Mouse (Mus musculus) midbrain, embryonic 10.5 days (tissue): Measurements from ENCODE around the gene Ttc39a. TPM values are rescaled to one million over a fixed set of nuclear protein-coding genes. Genes with fewer than 3 reads are reported as not detected.
"Not testable (repeated sequence)": the region's sequence is repeated elsewhere in the genome, so short reads cannot be mapped to it uniquely, and the experiment has no call there.

Experiments used
- DNase-seq: peaks from one replicate; pipeline ENCODE4 v3.0.0-alpha.2; 2017; ENCODE audit warnings: low spot score
- H3K27ac ChIP-seq: fragments of 300-500 bp; sonication (generic); replicated peaks from 2 replicates; pipeline ENCODE4 v1.5.1; 2016; ENCODE audit warnings: mild to moderate bottlenecking
- H3K27me3 ChIP-seq: fragments of 300-500 bp; sonication (generic); 2 replicates; pipeline ENCODE4 v1.6.1; 2016; ENCODE audit warnings: low read depth, mild to moderate bottlenecking; ENCODE audit not compliant: poor library complexity, severe bottlenecking
- H3K36me3 ChIP-seq: fragments of 300-500 bp; sonication (generic); 2 replicates; pipeline ENCODE4 v1.6.1; 2016; ENCODE audit warnings: mild to moderate bottlenecking, moderate library complexity
- H3K4me1 ChIP-seq: fragments of 300-500 bp; sonication (generic); 2 replicates; pipeline ENCODE4 v1.6.1; 2016
- H3K4me3 ChIP-seq: fragments of 300-500 bp; sonication (generic); 2 replicates; pipeline ENCODE4 v1.5.1; 2016; ENCODE audit warnings: mild to moderate bottlenecking, moderate library complexity
- H3K9me3 ChIP-seq: fragments of 300-500 bp; sonication (generic); replicated peaks from 2 replicates; pipeline ENCODE4 v1.6.1; 2016; ENCODE audit warnings: mild to moderate bottlenecking
- WGBS: fragments of 180-500 bp; shearing (Covaris S2); methylation state at CpG from one replicate; pipeline ENCODE4 v1.1.7; 2016; 5-methylcytosine and 5-hydroxymethylcytosine counted together
- polyA plus RNA-seq: library from polyadenylated mRNA; unstranded; fragments of >200 nt; fragmentation: Nextera tagmentation; extraction: Ambion mirVana; gene quantifications from 2 replicates; pipeline ENCODE4 v1.2.1, GENCODE M21; 2016

The Ttc39a gene
- polyA plus RNA-seq = 2.4 and 2.9 TPM in 2 replicates

DNA sequence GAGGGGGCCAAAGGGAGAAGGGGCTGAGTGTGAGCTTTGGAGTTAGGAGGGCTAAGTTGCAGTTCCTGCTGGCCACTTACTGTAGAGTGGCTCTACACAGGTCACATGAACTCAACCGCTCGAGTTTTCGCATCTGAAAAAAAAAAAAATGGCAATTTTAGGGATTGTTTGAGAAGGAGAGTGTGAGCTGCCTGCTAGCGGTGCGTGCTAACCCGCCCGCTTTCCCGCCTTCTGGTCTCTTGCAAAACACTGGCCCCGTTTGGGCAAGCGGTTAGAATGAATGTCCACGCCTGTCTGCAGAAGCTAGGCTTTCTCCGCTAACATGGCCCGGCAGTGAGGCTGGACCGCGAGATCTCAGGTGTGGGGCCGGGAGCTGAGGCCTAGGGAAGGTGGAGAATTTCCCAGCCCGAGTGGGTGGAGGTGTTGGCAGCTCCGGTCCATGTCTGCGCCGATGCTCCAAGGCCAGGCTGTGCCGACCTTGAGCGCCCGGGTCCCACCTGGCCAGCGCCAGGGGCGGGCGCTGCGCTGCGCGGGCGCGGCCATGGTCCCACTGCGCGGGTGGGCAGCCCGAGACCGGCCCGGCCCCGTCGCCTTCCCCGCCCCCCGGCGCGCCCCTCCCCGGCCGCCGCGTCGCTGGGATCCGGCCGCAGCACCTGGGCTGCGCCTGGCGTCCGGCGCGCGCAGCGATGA, at the start of gene Ttc39a:
TSS of gene Ttc39a (plus strand) at position 138 of the 690 bp plus-strand sequence.
- Histone ChIP-seq H3K4me1 (peaks cover 26% of the 10 kb centered on the region), H3K27ac (peak within 1 kb of the TSS; percentile 81), H3K4me3 (peak within 1 kb of the TSS; percentile 72), H3K27me3 (peaks cover 35% of the 10 kb centered on the region), H3K36me3 (no peaks in the 10 kb centered on the region), H3K9me3 (no peaks in the 10 kb centered on the region)
- DNase-seq = peak; percentile 67
- WGBS = 2% methylated on average over 56 of the region's 56 CpGs

DNA sequence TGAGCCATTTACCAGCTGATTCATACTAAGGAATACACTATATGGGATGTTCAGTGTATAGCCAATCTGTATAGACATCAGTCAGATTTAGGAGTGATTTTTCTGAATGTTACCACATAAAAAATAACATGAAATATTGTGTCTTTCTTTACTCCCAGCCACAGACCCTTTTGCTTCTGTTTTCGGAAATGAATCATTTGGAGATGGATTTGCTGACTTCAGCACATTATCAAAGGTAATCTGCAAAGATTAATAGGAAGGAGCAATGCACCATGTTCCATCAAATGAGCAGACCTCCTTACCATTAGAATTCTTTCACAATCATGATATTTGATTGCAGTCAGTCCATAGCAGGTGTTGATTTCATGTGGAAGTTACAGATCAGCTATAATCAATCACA, 28.3 kb upstream of the Ttc39a start:
- H3K36me3 ChIP-seq = peaks cover 18% of the 10 kb centered on the region
- peaks cover 4% of the 10 kb centered on the region; the same call in 1 of the 2 replicates for H3K4me1 ChIP-seq
- H3K27ac ChIP-seq = no peak overlapping the region
- 90% methylated on average over 1 of the region's 1 CpGs for WGBS
- H3K27me3 ChIP-seq = no peaks in the 10 kb centered on the region
- no peak overlapping the region for H3K4me3 ChIP-seq
- H3K9me3 ChIP-seq = no peaks in the 10 kb centered on the region
- no peak for DNase-seq

DNA sequence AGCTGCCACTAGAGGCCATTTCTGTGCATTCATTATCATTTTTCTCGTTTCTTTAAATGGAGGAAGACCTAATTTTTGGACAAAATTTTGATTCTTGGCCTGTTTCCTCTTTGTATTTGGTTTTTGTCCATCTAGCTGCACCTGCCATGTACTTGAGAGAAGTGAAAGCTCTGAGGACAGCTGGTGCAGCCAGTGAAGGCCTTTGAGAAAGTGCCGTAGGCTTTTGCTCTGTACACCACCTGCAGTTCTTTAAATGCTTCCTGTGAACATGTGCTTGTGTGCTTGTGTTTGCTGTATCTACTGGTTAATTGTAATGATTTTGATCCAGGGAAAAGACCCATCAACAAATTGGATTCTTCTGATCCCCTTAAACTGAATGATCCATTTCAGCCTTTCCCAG, 24.0 kb upstream of the Ttc39a start:
- no peak for DNase-seq
- Histone ChIP-seq H3K27ac (no peak overlapping the region), H3K27me3 (no peaks in the 10 kb centered on the region), H3K9me3 (no peaks in the 10 kb centered on the region), H3K4me1 (peaks cover 12% of the 10 kb centered on the region), H3K4me3 (no peak overlapping the region), H3K36me3 (peaks cover 15% of the 10 kb centered on the region)
- 91% methylated on average over 2 of the region's 2 CpGs for WGBS

DNA sequence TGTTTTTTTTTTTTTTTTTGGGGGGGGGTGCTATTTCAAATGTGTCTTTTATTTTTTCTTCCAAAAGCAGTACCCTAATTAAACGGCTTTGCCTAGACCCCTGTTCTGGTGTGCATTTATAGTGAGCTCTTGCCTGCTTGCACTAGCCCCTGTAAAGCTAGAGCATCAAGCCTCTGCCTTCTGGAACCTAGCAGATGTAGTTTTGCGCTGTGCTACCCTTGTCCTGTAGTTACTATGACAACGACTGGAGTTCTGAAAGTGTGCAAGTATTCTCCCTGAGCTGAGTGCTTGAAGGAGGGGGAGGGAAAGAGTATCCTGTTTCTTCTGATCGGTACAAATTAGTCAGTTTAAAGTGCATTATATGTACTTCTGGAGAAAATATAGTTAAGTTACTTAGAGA, 20.8 kb upstream of the Ttc39a start:
- 41% methylated on average over 4 of the region's 4 CpGs for WGBS
- no peak overlapping the region for H3K27ac ChIP-seq
- no peaks in the 10 kb centered on the region for H3K9me3 ChIP-seq
- no peak overlapping the region for H3K4me3 ChIP-seq
- DNase-seq = peak; percentile 20
- no peaks in the 10 kb centered on the region for H3K36me3 ChIP-seq
- peaks cover 12% of the 10 kb centered on the region for H3K4me1 ChIP-seq
- H3K27me3 ChIP-seq = no peaks in the 10 kb centered on the region

DNA sequence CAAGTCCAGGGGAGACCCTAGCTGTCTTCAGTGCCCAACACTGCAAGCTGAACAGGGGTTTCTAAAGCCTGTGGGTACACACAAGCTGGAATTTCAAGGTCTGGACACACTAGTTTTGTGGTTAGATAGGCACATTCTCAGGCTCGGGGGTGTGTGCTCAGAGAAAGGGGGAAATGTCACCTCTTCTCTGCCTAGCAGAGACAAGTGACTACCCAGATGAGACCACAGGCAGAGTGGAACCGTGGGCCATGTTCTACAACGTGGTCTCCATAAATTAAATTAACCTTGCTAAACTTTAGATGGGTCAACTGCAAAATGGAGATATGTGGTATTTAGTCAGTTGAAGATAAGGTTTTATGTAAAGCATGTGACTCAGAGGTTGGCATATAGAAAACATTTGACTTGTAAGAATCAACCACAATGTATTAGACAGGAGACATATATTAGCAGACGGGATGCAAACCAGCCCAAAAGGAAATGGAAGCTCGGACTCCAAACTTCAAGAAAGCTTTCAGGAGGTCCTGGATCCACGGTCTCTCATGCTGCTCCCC, 13.1 kb upstream of the Ttc39a start:
- 86% methylated on average over 6 of the region's 6 CpGs for WGBS
- H3K4me3 ChIP-seq = no peak overlapping the region
- no peak overlapping the region for H3K27ac ChIP-seq
- H3K27me3 ChIP-seq = peaks cover 15% of the 10 kb centered on the region
- H3K36me3 ChIP-seq = no peaks in the 10 kb centered on the region
- no peak for DNase-seq
- peaks cover 9% of the 10 kb centered on the region for H3K4me1 ChIP-seq
- H3K9me3 ChIP-seq = no peaks in the 10 kb centered on the region

DNA sequence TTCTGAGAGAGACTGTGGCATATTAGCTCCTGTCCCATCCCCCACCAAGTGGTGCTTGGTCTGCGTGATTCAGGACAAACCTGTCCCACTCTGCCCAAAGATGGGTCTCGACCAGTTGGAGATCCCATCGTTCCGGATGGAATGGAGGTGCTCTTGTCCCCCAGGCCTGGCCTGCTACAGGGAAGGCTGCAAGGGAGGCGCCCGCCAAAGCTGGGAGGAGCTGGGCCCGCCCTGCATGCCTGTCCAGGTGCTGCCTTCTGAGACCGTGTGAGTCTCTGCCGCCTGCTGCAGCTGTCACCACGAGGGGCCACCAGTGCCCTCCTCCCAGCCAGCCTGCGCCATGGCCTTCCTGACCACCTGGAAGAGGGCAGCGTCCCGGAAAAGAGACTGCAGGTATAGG, 12.5 kb upstream of the Ttc39a start:
- H3K36me3 ChIP-seq = no peaks in the 10 kb centered on the region
- no peak for DNase-seq
- H3K27ac ChIP-seq = peak overlapping the region; percentile 14; the same call in 1 of the 2 replicates
- peaks cover 9% of the 10 kb centered on the region for H3K4me1 ChIP-seq
- H3K27me3 ChIP-seq = peaks cover 15% of the 10 kb centered on the region
- H3K9me3 ChIP-seq = no peaks in the 10 kb centered on the region
- 0 out of 2 replicates have a peak overlapping the region, but pooled peaks have one; percentile 14 for H3K4me3 ChIP-seq
- WGBS = 13% methylated on average over 13 of the region's 13 CpGs

DNA sequence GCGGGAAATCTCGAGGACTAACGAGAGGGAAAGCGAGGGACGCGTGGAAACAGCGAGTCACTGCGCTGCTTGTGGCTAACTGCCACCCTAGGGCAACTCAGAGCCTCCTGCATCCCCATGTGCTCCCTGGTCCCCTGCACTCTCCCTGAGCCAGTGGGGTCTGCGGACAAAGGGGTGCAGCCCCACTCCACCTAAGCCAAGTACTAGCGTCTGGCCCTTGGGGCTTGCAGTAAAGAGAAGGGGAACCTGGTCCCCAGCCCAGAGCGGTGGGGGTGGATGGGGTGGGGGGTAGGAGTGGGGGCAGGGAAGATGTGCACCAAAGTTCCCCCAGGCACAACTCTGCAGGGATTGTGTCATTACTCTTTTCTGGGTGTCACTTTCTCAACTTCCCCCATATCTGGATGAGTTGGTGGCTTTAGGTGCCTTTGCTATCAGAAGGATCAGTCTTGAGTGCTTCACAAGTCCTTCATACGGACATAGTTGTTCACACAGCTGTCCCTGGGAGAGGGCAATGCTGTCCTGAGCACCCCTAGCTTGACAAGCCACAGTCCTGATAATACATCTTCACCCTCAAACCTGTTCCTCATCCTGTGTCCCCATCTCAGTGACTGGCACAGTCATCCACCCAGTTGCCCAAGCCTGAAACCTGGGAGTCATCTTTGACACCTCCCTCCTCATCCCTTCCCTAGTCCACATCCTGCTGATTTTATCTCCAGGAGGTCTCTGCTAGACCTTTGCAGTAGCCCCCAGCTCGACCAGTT, 11.9 kb upstream of the Ttc39a start:
- H3K36me3 ChIP-seq = no peaks in the 10 kb centered on the region
- 0 out of 2 replicates have a peak overlapping the region, but pooled peaks have one; percentile 14 for H3K4me3 ChIP-seq
- H3K9me3 ChIP-seq = no peaks in the 10 kb centered on the region
- H3K4me1 ChIP-seq = peaks cover 9% of the 10 kb centered on the region
- no peak for DNase-seq
- peak overlapping the region; percentile 14; the same call in 1 of the 2 replicates for H3K27ac ChIP-seq
- 36% methylated on average over 13 of the region's 13 CpGs for WGBS
- peaks cover 15% of the 10 kb centered on the region for H3K27me3 ChIP-seq

DNA sequence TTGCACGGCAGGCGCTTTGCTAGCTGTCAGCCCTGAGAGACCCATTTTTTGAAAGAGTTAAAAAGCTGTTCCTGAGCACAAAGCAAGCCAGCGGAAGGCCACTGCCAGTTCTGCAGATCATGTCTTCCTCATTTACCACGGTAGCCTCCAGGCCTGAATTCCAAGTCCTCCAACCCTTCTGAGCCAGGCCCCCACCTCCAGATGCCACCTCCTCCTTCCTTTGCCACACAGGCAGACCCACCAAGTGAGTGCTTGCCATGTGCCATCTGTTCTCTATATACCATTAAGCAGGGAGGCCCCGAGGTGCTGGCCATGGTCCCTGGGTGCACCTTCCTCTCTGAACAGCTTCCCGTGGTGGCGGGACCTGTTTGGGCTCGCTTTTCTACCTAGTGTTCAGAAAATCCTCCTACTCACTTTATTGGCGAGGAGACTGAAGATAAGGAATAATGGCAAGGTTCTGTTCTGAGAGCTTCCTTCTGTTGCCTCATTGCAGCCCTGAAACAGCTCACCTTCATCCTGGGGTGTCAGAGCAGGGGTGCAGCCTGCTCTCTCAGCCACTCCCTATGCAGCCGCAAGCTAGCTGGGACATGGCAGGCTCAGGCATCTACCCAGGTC, 6.0 kb upstream of the Ttc39a start:
- no peaks in the 10 kb centered on the region for H3K9me3 ChIP-seq
- no peak overlapping the region for H3K4me3 ChIP-seq
- DNase-seq = no peak
- H3K36me3 ChIP-seq = no peaks in the 10 kb centered on the region
- no peak overlapping the region for H3K27ac ChIP-seq
- H3K27me3 ChIP-seq = peaks cover 5% of the 10 kb centered on the region
- 87% methylated on average over 10 of the region's 10 CpGs for WGBS
- peaks cover 6% of the 10 kb centered on the region for H3K4me1 ChIP-seq

DNA sequence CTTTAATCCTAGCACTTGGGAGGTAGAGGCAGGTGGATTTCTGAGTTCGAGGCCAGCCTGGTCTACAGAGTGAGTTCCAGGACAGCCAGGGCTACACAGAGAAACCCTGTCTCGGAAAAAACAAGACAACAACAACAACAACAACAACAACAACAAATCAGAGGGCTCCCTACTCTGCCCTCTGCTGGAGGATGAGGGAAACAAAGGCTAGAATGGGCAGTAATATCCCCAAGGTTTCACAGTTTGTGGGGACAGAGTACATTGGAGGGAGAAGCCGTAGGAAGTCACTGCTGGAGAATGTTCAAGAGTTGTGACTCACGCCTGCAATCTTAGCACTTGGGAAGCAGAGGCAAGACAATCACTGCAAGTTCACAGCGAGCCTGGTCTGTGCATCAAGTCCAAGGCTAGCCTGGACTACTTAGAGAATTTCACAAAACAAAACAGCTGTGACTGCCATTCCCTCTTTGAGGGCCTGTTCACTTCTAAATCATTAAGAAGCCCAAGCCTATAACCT, 5.2 kb upstream of the Ttc39a start:
- Histone ChIP-seq H3K36me3 (no peaks in the 10 kb centered on the region), H3K27me3 (peaks cover 13% of the 10 kb centered on the region), H3K9me3 (no peaks in the 10 kb centered on the region), H3K27ac (no peak overlapping the region), H3K4me3 (no peak overlapping the region), H3K4me1 (peaks cover 14% of the 10 kb centered on the region)
- 73% methylated on average over 5 of the region's 5 CpGs for WGBS
- no peak for DNase-seq

DNA sequence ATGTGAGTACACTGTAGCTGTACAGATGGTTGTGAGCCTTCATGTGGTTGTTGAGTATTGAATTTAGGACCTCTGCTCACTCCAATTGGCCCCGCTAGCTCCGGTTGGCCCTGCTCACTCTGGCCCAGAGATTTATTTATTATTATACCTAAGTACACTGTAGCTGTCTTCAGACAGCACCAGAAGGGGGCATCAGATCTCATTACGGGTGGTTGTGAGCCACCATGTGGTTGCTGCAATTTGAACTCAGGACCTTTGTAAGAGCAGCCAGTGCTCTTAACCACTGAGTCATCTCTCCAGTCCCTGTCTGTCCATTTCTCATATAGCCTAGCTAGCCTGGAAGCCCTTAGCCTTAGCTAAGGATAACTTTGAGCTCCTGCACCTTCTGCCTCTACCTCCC, 1.5 kb upstream of the Ttc39a start:
- Histone ChIP-seq H3K4me1 (peaks cover 25% of the 10 kb centered on the region), H3K27me3 (peaks cover 35% of the 10 kb centered on the region)
- not testable (repeated sequence) for DNase-seq, H3K9me3 ChIP-seq, H3K36me3 ChIP-seq, H3K4me3 ChIP-seq, H3K27ac ChIP-seq
- 92% methylated on average over 3 of the region's 3 CpGs for WGBS

DNA sequence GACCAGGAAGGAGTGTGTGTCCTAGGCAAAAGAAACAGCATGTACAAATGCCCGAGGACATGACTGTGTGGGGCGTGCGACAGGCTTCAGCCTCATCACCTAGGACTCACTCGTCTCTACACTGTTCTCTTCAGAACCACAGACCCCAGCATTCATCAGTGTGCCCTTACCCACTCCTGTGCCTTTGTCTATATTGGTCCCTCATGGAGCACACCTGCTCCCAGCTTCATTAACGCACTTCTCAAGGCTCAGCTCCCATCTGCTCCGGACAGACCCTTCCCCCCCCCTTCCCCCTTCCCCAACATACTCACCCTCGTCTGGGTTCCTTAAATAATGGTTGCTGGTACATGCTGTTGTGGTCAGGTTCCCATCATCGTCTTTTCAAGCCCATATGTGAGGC, 1.0 kb upstream of the Ttc39a start:
- DNase-seq = no peak
- Histone ChIP-seq H3K27ac (0 out of 2 replicates have a peak overlapping the region, but pooled peaks have one; percentile 81), H3K36me3 (no peaks in the 10 kb centered on the region), H3K4me3 (no peak overlapping the region), H3K9me3 (no peaks in the 10 kb centered on the region), H3K4me1 (peaks cover 25% of the 10 kb centered on the region), H3K27me3 (peaks cover 35% of the 10 kb centered on the region)
- WGBS = 69% methylated on average over 8 of the region's 8 CpGs

DNA sequence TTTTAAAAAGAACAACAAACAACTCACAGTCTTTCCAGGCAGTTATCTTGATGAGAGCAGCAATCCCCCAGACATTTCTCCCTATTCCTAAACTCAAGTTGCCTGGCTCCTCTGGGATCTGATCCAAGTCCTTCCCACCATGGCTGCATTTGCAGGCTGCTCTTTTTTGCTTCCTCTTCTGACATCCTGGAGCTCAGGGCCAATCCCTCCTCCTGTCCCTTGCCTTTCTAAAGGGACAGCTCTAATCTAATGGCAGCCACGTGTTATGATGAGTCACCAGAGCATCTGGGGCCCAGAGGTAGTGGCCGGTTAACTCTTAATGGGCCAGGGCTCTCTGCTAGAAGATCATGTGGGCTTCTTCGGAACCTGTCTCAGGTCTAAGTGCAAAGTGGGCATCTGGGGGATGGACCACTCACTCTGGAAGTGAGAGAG, 353 bp upstream of the Ttc39a start:
- Histone ChIP-seq H3K4me1 (peaks cover 25% of the 10 kb centered on the region), H3K4me3 (peak overlapping the region; percentile 72), H3K36me3 (no peaks in the 10 kb centered on the region), H3K27ac (peak overlapping the region; percentile 81), H3K9me3 (no peaks in the 10 kb centered on the region), H3K27me3 (peaks cover 35% of the 10 kb centered on the region)
- WGBS = 12% methylated on average over 3 of the region's 3 CpGs
- DNase-seq = peak; percentile 38
